Mouse (Mus musculus) liver, embryonic 14.5 days (tissue): ENCODE measurements around the gene Mmp7. TPM values are rescaled to one million over a fixed set of nuclear protein-coding genes. Genes with fewer than 3 reads are reported as not detected.

Experiments used
- ATAC-seq: fragments of 200-750 bp; cut with Nextera tagmentation; 2 replicates; pipeline ENCODE4 v1.8.0; 2017; ENCODE audit warnings: moderate number of reproducible peaks, mild to moderate bottlenecking, moderate library complexity; ENCODE audit not compliant: insufficient read depth
- DNase-seq, 3 experiments: peaks; one replicate each; pipeline ENCODE4 v3.0.0-alpha.2; 2012 to 2013; ENCODE audit warnings: low read depth in 3 of 3, low spot score in 3 of 3
- H3K27ac ChIP-seq: fragments of 300-500 bp; sonication (generic); 2 replicates; pipeline ENCODE4 v1.5.1; 2014; ENCODE audit warnings: moderate library complexity, mild to moderate bottlenecking, control low read depth, inconsistent platforms
- H3K27me3 ChIP-seq: fragments of 300-500 bp; sonication (generic); 2 replicates; pipeline ENCODE4 v1.6.1; 2014; ENCODE audit warnings: mild to moderate bottlenecking, low read length, moderate library complexity; ENCODE audit not compliant: control insufficient read depth, insufficient read depth
- H3K36me3 ChIP-seq: fragments of 300-500 bp; sonication (generic); replicated peaks from 2 replicates; pipeline ENCODE4 v1.6.1; 2014; ENCODE audit warnings: low read depth; ENCODE audit not compliant: control insufficient read depth, insufficient read depth
- H3K4me1 ChIP-seq, 2 experiments: fragments of 200-500 bp in 1 of 2; fragments of 300-500 bp in 1 of 2; sonication (generic) in 1 of 2; replicated peaks; 2 replicates each; pipeline ENCODE4 v1.6.1; 2012 to 2014; ENCODE audit warnings: antibody characterized with exemption in 1 of 2, inconsistent platforms in 1 of 2, low read length in 1 of 2; ENCODE audit not compliant: control insufficient read depth in 2 of 2, insufficient read depth in 2 of 2
- H3K4me2 ChIP-seq: fragments of 300-500 bp; sonication (generic); 2 replicates; pipeline ENCODE4 v1.6.1; 2014; ENCODE audit warnings: low read depth, mild to moderate bottlenecking, control low read depth, moderate library complexity
- H3K4me3 ChIP-seq, 2 experiments: fragments of 200-500 bp in 1 of 2; fragments of 300-500 bp in 1 of 2; sonication (generic) in 1 of 2; 2 replicates each; pipeline ENCODE4 v1.5.1; 2012 to 2014; ENCODE audit warnings: low read depth in 2 of 2, low read length in 2 of 2, mild to moderate bottlenecking in 2 of 2, control low read depth in 1 of 2, inconsistent platforms in 1 of 2, moderate library complexity in 1 of 2; ENCODE audit not compliant: insufficient read depth in 1 of 2
- H3K9ac ChIP-seq: fragments of 300-500 bp; sonication (generic); replicated peaks from 2 replicates; pipeline ENCODE4 v1.6.1; 2014; ENCODE audit warnings: mild to moderate bottlenecking, control low read depth, moderate library complexity
- H3K9me3 ChIP-seq: fragments of 300-500 bp; sonication (generic); 2 replicates; pipeline ENCODE4 v1.6.1; 2016; ENCODE audit warnings: low read length, mixed read lengths; ENCODE audit not compliant: control insufficient read depth
- CTCF ChIP-seq: IDR thresholded peaks from 2 replicates; pipeline ENCODE4 v1.5.1; 2016; ENCODE audit warnings: antibody characterized with exemption, low read depth, control low read depth
- EP300 ChIP-seq: IDR thresholded peaks from 2 replicates; pipeline ENCODE4 v1.6.1; 2016; ENCODE audit warnings: antibody characterized with exemption, low read depth
- WGBS: fragments of 180-500 bp; shearing (Covaris S2); extraction: QIAGEN DNeasy Blood & Tissue Kit; methylation state at CpG from one replicate; pipeline ENCODE4 v1.1.7; 2014; ENCODE audit not compliant: insufficient replicate concordance; 5-methylcytosine and 5-hydroxymethylcytosine counted together
- polyA plus RNA-seq, 2 experiments: library from polyadenylated mRNA; depleted of rRNA in 1 of 2; stranded (reverse) in 1 of 2; unstranded in 1 of 2; fragments of >200 nt; fragmentation: Nextera tagmentation in 1 of 2; extraction: Ambion mirVana in 1 of 2; gene quantifications; 2 replicates each; pipeline versions ENCODE4 v1.2.1 to v1.2.3; 2012 to 2014

The Mmp7 gene
- not detected in 2 replicates for polyA plus RNA-seq (2012; rRNA removed)
- not detected in 2 replicates for polyA plus RNA-seq (2014; fragmentation: Nextera tagmentation; extraction: Ambion mirVana)

DNA sequence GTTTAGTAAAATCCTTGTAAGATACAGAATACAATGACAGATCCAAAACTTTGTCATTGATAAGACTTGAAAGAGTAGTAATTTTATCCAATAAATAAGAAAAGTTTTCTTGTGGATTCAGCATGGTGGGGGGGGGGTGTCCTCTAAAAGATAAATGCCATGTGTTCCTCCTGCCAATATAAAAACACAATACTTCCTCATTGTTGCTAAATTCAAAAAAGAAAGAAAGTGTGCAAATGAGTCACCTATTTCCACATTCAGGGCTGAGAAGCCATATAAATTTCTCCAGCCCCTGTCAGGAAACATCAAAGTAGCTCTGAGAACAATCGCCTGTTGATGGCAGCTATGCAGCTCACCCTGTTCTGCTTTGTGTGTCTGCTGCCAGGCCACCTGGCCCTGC lies at the start of gene Mmp7:
Mmp7 (plus strand) TSS at position 301 of the 400 bp plus-strand sequence.
- no peaks in the 10 kb centered on the region for H3K36me3 ChIP-seq
- ATAC-seq (no peak), DNase-seq (no peak)
- H3K27me3 ChIP-seq, result no peaks in the 10 kb centered on the region
- no peaks in the 10 kb centered on the region for H3K4me1 ChIP-seq
- H3K9me3 ChIP-seq, result no peaks in the 10 kb centered on the region
- no peak within 1 kb of the TSS for H3K4me2 ChIP-seq
- no peak for TF ChIP-seq CTCF
- TF ChIP-seq EP300, result no peak
- WGBS, result 45% methylated on average over 1 of the region's 1 CpGs
- H3K27ac ChIP-seq, result no peak within 1 kb of the TSS
- no peak within 1 kb of the TSS for H3K9ac ChIP-seq
- no peak within 1 kb of the TSS for H3K4me3 ChIP-seq

DNA sequence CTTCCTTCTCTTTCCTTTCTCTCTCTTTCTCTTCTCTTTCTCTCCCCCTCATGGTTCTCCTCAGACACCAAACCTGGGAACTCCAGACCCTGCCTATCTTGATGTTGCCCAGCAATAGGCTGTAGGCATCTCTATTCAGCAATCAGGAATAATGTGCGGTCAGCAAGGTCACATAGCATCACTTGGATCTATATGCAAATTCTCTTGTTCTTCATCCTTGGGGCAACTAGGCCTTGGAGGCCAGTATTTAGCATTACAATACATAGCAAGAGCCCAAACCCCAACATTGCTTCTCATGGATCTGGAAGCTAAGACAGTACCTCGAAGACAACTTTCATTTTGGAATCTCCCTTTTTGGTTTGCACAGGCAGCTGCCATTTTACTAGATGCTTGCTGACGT lies 44.0 kb upstream of the Mmp7 start:
- H3K36me3 ChIP-seq, result no peaks in the 10 kb centered on the region
- no peak overlapping the region for H3K9ac ChIP-seq
- WGBS, result 52% methylated on average over 3 of the region's 3 CpGs
- no peaks in the 10 kb centered on the region for H3K9me3 ChIP-seq
- no peak for TF ChIP-seq EP300
- no peak for TF ChIP-seq CTCF
- H3K4me1 ChIP-seq, result no peaks in the 10 kb centered on the region
- H3K27me3 ChIP-seq, result no peaks in the 10 kb centered on the region
- no peak overlapping the region for H3K4me3 ChIP-seq
- ATAC-seq (no peak), DNase-seq (no peak)
- H3K27ac ChIP-seq, result no peak overlapping the region
- H3K4me2 ChIP-seq, result no peak overlapping the region

DNA sequence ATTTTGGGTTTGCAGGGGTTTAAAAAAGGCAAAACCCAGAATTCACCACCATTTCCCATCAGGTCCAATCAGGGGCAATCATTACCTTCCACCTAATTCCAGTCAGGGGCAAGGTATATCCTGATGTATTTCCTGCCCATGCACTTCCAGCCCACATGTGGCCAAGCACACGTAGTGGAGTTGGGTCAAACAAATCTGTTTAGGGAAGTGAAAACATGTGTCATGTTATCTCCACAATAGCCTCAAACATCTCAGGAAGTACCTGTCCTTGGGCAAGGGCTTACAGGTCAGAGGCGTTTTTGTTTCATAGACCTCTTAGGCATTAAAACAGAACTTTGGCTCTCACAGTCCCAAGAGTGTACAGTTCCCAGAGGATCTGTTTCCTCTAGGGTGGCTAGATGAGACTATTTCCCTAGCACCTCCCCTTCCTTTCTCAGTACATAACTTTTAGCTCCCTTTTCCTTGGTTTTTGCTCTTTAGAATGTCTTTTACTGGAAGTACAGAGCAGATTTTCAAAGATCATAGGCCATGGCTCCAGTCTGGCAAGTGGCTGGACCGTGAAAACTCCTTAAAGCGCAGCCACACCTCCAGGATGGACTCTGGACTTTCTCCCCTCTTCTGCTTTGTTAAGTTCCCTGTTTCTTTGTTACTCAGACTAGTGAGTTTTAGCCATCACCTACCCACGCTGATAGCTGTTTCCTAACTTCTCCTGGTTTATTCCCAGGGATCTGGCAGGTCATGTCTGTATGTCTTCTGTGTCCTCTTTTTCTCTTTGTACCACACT lies 41.3 kb upstream of the Mmp7 start:
- 37% methylated on average over 5 of the region's 5 CpGs for WGBS
- no peaks in the 10 kb centered on the region for H3K27me3 ChIP-seq
- DNase-seq, result no peak

DNA sequence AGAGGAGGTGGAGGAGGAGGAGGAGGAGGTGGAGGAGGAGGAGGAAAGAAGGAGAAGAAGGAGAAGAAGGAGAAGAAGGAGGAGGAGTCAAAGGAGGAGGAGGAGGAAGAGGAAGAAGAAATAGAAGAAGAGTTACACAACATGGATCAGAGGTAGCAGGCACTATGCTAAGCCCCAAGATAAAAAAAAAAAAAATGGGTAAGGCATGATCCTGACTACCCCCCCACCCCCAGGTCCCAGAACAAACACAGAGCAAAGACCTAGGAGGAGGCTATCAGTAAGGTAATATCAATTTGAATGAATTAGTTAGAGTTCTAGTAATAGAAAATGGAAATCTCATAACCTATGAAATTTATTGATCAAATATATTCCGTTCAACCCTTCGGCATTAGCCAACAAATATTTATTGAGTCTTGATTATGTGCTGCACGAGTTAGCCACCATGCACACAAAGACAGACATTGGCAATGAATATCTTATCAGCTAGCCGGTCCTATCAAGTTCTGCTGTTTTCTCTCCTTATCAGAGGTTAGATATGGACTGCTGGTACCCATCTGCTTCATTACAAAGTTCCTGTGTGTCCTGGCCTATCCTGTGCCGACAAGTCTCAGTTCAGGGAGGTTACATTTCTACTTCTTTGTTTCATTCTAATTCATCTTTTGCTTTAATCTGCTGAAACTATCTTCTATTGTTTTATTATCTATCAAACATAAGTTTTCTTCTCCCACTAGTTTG lies 39.4 kb upstream of the Mmp7 start:
- H3K4me1 ChIP-seq, result peaks cover 0 to under 1% of the 10 kb centered on the region in 2 experiments; a peak in 2 of 4 replicates
- ATAC-seq, result no peak
- no peak overlapping the region for H3K27ac ChIP-seq
- TF ChIP-seq EP300 (no peak), CTCF (no peak)
- no peaks in the 10 kb centered on the region for H3K36me3 ChIP-seq
- no peak overlapping the region for H3K4me3 ChIP-seq
- H3K9me3 ChIP-seq, result no peaks in the 10 kb centered on the region
- no peak for DNase-seq
- H3K4me2 ChIP-seq, result no peak overlapping the region
- WGBS, result 57% methylated on average over 5 of the region's 5 CpGs
- H3K9ac ChIP-seq, result no peak overlapping the region
- no peaks in the 10 kb centered on the region for H3K27me3 ChIP-seq

More for the DNA sequence above, 41.3 kb upstream of the Mmp7 start:
- no peak for TF ChIP-seq EP300
- TF ChIP-seq CTCF, result no peak
- ATAC-seq, result no peak
- no peaks in the 10 kb centered on the region for H3K4me1 ChIP-seq
- H3K27ac ChIP-seq, result no peak overlapping the region
- H3K36me3 ChIP-seq, result no peaks in the 10 kb centered on the region
- H3K4me3 ChIP-seq, result no peak overlapping the region
- H3K9me3 ChIP-seq, result no peaks in the 10 kb centered on the region
- H3K9ac ChIP-seq, result no peak overlapping the region
- H3K4me2 ChIP-seq, result no peak overlapping the region

DNA sequence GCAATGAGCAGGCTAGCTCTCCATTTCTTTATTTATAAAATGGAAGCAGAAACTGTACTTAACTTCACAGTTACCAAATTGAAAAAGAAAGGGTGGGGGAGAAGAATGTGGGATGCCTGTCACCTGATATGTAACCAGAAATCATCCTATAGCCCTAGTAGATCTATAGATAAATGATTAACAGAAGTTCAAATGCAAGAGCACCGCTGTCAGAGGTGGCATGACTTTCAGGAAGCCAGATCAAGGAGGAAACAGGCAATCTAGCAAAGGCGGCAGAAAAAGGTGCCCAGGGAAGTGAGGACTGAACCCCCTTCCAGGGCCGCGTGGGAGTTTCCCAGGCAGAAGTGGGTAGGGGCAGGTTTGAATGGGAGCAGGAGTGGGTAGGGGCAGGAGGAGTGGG lies 33.9 kb upstream of the Mmp7 start:
- no peak for DNase-seq
- ATAC-seq, result no peak
- 47% methylated on average over 4 of the region's 4 CpGs for WGBS
- no peak for TF ChIP-seq CTCF
- no peak for TF ChIP-seq EP300
- H3K27ac ChIP-seq, result no peak overlapping the region
- no peak overlapping the region for H3K4me2 ChIP-seq
- H3K4me3 ChIP-seq, result no peak overlapping the region
- no peaks in the 10 kb centered on the region for H3K9me3 ChIP-seq
- H3K9ac ChIP-seq, result no peak overlapping the region
- H3K4me1 ChIP-seq, result peaks cover 0 to 2% of the 10 kb centered on the region in 2 experiments; a peak in 2 of 4 replicates
- no peaks in the 10 kb centered on the region for H3K27me3 ChIP-seq
- H3K36me3 ChIP-seq, result no peaks in the 10 kb centered on the region
